15 mouse cellular contexts compared by ENCODE assay signal in the genomic region with DNA sequence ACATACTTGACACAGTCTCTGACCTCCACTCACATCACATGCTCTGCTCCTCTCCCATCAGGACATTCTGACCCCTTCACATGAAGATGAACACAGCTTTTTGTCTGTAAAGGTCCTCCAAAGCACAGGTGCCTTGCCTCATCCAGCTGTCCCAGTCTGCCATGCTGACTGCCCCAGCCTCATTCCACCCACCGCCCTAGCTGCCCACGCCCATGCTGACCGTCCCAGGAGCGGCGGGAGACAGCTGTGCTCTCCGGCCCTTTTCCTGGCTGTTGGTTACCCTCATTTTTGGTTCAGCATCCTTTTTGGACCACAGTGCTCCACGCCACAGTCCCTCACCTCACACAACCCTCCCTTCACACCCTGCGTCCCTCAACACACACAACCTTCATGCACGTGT.
"Had no signal": no experiment of that assay in that cellular context is flagged by ENCODE, and none has a peak within 500 bp of the region (broad histone marks: within the 10 kb centered on the region; RNA-seq: fewer than 3 reads in every experiment).

No protein-coding gene starts in this region.

- H3K9me3 ChIP-seq: neural tube, embryonic 15.5 days; stomach, embryonic 15.5 days had no signal

- H3K9ac ChIP-seq: neural tube, embryonic 15.5 days; stomach, embryonic 15.5 days had no signal

- H3K4me3 ChIP-seq: neural tube, embryonic 15.5 days; stomach, embryonic 15.5 days had no signal

- DNase-seq: retina, postnatal 1 day; right cerebral cortex, adult 18-20 months; right cerebral cortex, postnatal 14 days; right cerebral cortex, postnatal 25 days; right cerebral cortex, postnatal 4 days; spleen, adult 18-20 months; thymus, adult 18-20 months; thymus, adult 2 months; thymus, postnatal 14 days; thymus, postnatal 25 days; thymus, postnatal 36 days; thymus, postnatal 4 days had no signal

- H3K4me2 ChIP-seq: neural tube, embryonic 15.5 days; stomach, embryonic 15.5 days had no signal

- H3K27me3 ChIP-seq: neural tube, embryonic 15.5 days; stomach, embryonic 15.5 days had no signal

- H3K27ac ChIP-seq: neural tube, embryonic 15.5 days; stomach, embryonic 15.5 days; stomach, postnatal 0 days had no signal
